Mouse (Mus musculus): ENCODE data around the gene Dnaaf1.

Gene Dnaaf1

DNA sequence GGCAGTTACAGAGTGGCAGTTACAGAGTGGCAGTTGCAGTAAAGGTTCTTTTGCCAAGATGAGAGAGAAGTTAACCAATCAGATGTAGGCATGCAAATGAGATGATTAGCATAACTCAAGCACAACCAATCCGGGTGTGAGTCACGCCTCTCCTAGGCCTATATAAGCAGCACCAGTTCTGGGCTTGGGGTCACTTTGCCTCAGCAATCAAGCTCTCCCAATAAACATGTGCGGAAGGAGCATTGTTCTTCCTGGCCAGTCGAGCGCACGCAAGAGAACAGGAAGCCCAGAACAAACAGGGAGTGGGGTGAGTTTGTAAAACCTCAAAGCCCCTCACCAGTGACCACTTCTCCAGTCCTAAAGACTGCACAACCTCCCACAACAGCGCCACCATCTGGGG, 71.8 kb downstream of the Dnaaf1 start:
- intact Hi-C loops (cut with DNase I) = no loop called here

All from adrenal gland (tissue).